Mouse (Mus musculus) liver, embryonic 11.5 days (tissue): ENCODE data around the gene 4930430F08Rik. TPM values are rescaled to one million over a fixed set of nuclear protein-coding genes. Genes with fewer than 3 reads are reported as not detected.
A peak's percentile ranks its signal among the peaks of the same experiment; 100 is the strongest.

Experiments
- ATAC-seq: fragments of 200-750 bp; cut with Nextera tagmentation; replicated peaks from 2 replicates; pipeline ENCODE4 v1.8.0; 2017; ENCODE audit warnings: moderate number of reproducible peaks, mild to moderate bottlenecking, moderate TSS enrichment, moderate library complexity; ENCODE audit not compliant: low FRiP score
- DNase-seq: peaks from one replicate; pipeline ENCODE4 v3.0.0-alpha.2; 2017; ENCODE audit warnings: low spot score
- H3K27ac ChIP-seq: fragments of 300-500 bp; sonication (generic); 2 replicates; pipeline ENCODE4 v1.5.1; 2014; ENCODE audit warnings: mild to moderate bottlenecking, low read depth, low read length, control low read depth
- H3K27me3 ChIP-seq: fragments of 300-500 bp; sonication (generic); replicated peaks from 2 replicates; pipeline ENCODE4 v1.6.1; 2014; ENCODE audit warnings: low read length, mixed read lengths; ENCODE audit not compliant: control insufficient read depth, insufficient read depth
- H3K36me3 ChIP-seq: fragments of 300-500 bp; sonication (generic); 2 replicates; pipeline ENCODE4 v1.6.1; 2014; ENCODE audit warnings: mild to moderate bottlenecking, low read length, moderate library complexity, mixed read lengths; ENCODE audit not compliant: control insufficient read depth, insufficient read depth
- H3K4me1 ChIP-seq: fragments of 300-500 bp; sonication (generic); replicated peaks from 2 replicates; pipeline ENCODE4 v1.6.1; 2014; ENCODE audit warnings: low read length, mixed read lengths; ENCODE audit not compliant: control insufficient read depth, insufficient read depth
- H3K4me2 ChIP-seq: fragments of 300-500 bp; sonication (generic); 2 replicates; pipeline ENCODE4 v1.6.1; 2014; ENCODE audit warnings: mild to moderate bottlenecking, control low read depth, moderate library complexity
- H3K4me3 ChIP-seq: fragments of 300-500 bp; sonication (generic); 2 replicates; pipeline ENCODE4 v1.5.1; 2014; ENCODE audit warnings: low read depth, low read length, control low read depth
- H3K9ac ChIP-seq: fragments of 300-500 bp; sonication (generic); 2 replicates; pipeline ENCODE4 v1.6.1; 2014; ENCODE audit warnings: low read depth, low read length, control low read depth
- H3K9me3 ChIP-seq: fragments of 300-500 bp; sonication (generic); 2 replicates; pipeline ENCODE4 v1.6.1; 2016; ENCODE audit warnings: low read length, inconsistent platforms, mixed read lengths; ENCODE audit not compliant: control insufficient read depth
- WGBS: fragments of 180-500 bp; shearing (Covaris S2); extraction: QIAGEN DNeasy Blood & Tissue Kit; methylation state at CpG from one replicate; pipeline ENCODE4 v1.1.7; 2014; 5-methylcytosine and 5-hydroxymethylcytosine counted together
- polyA plus RNA-seq: library from polyadenylated mRNA; unstranded; fragments of >200 nt; fragmentation: Nextera tagmentation; extraction: Ambion mirVana; gene quantifications from 2 replicates; pipeline ENCODE4 v1.2.1, GENCODE M21; 2014

The 4930430F08Rik gene
- 17.1 TPM in 2 replicates for polyA plus RNA-seq

DNA sequence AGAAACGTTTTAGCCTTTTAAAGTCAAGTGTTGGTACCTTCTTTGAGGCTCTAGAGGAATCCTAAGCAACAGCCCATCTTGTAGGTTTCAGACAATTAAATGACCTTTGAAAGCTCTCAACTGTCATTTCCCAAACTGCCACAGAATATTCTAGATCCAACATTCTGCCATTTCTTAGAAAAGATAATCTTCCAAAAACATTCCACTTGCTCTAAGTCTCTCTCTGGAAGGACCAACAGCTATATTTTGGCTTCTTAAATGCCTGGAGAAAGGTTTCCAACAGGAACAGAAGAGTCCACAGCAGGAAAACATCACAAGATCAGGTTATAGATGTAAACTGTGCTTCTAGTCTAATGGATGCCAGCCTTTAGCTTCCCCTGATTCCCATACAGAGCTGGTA, at the start of gene 4930430F08Rik, which contains the start of gene 1700017N19Rik:
4930430F08Rik (minus strand) TSS at position 101 of the 400 bp plus-strand sequence.
1700017N19Rik (plus strand) TSS at position 162 of the 400 bp plus-strand sequence.
- WGBS, result 65% methylated on average over 1 of the region's 1 CpGs
- Histone ChIP-seq H3K27me3 (no peaks in the 10 kb centered on the region), H3K36me3 (no peaks in the 10 kb centered on the region), H3K9ac (no peak within 1 kb of the TSS), H3K4me3 (peak within 1 kb of the TSS; percentile 79), H3K27ac (no peak within 1 kb of the TSS), H3K4me1 (no peaks in the 10 kb centered on the region), H3K9me3 (no peaks in the 10 kb centered on the region), H3K4me2 (peak within 1 kb of the TSS; percentile 59)
- no peak for ATAC-seq
- no peak for DNase-seq

DNA sequence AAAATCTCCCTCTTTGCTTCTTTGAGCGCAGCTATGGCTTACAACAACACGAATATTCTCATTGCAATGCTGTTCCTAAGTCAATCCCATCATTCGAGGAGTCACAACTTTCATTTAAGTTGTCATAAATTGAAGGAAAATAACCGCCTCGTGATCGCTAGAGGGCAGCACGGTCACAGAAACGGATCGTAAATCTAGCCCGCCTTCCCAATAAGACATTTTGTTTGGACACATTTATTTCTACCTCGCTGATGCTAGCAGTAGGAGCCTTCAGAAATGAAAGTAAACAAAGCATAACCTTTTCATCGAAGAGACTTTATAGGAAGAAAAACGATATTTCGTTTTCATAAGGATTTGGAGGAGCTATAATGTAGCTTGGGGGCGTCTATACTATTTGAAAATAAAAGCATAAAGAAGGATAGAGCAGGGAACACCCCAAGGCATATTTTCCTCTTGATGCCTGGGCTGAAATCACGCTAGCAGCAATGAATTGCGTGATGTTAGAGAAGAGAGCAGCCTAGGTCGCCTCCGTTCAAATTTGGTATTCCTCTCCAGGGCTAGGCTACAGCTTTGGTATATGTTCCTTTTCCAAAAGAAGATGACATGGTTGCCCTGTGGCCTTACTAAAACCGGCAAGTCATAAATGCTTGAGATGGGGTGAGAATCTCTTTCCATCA, 39.7 kb upstream of the 4930430F08Rik start:
- H3K36me3 ChIP-seq, result no peaks in the 10 kb centered on the region
- no peaks in the 10 kb centered on the region for H3K9me3 ChIP-seq
- DNase-seq (no peak), ATAC-seq (no peak; the same call in 1 of the 2 replicates)
- H3K4me2 ChIP-seq, result peak overlapping the region; percentile 45
- H3K4me1 ChIP-seq, result no peaks in the 10 kb centered on the region
- H3K27ac ChIP-seq, result no peak overlapping the region
- 28% methylated on average over 20 of the region's 20 CpGs for WGBS
- no peak overlapping the region for H3K9ac ChIP-seq
- H3K27me3 ChIP-seq, result no peaks in the 10 kb centered on the region
- H3K4me3 ChIP-seq, result no peak overlapping the region

DNA sequence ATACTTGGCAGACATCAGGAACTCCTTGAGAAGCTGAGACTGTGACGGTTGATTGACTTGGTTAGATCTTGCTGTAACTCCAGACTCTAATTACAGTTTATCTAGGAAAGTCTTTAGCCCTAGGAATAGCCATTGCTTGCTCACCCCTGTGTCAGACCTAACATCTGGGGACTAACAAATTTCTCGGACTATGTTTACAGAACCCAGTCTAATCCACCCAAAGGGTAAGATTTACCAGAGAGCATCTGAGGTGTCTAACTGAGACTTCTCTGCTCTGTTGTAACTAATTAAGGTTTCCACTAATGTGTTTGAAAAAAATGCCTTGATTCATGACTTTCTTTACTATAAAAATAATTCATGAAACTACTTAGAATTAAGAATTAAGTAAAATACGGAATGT, 32.3 kb upstream of the 4930430F08Rik start:
- Histone ChIP-seq H3K36me3 (no peaks in the 10 kb centered on the region), H3K9me3 (no peaks in the 10 kb centered on the region), H3K27me3 (no peaks in the 10 kb centered on the region), H3K27ac (no peak overlapping the region), H3K4me1 (no peaks in the 10 kb centered on the region), H3K4me2 (no peak overlapping the region), H3K4me3 (no peak overlapping the region), H3K9ac (no peak overlapping the region)
- WGBS, result 69% methylated on average over 3 of the region's 3 CpGs
- ATAC-seq, result no peak
- DNase-seq, result no peak

GRCm38 (mm10) chr10:100620040-100620439, 29.8 kb upstream of the 4930430F08Rik start:
- no peak overlapping the region for H3K9ac ChIP-seq
- no peak for DNase-seq
- no peak overlapping the region for H3K27ac ChIP-seq
- H3K36me3 ChIP-seq, result no peaks in the 10 kb centered on the region
- no peak for ATAC-seq
- no peak overlapping the region for H3K4me2 ChIP-seq
- H3K4me1 ChIP-seq, result no peaks in the 10 kb centered on the region
- no peak overlapping the region for H3K4me3 ChIP-seq
- H3K27me3 ChIP-seq, result no peaks in the 10 kb centered on the region
- H3K9me3 ChIP-seq, result no peaks in the 10 kb centered on the region
- 89% methylated on average over 12 of the region's 12 CpGs for WGBS

DNA sequence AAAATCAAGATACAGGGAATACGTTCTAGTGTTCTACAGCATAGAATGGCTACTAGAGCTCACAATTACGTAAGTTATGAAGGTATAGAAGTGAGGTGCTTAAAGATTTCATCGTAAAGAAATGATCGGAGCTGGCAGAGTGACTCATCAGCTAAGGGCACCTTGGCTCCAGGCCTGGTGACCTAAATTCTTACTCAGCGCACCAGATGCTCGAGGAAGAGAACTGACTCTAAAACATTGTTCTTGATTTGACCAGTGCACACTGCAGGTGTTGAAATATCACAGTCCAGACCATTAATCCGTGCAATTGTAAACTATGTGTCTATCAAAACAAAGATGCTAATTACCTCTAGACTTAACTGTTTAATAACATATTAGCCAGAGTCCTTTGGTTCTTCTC, 29.3 kb upstream of the 4930430F08Rik start:
- no peak overlapping the region for H3K27ac ChIP-seq
- WGBS, result 83% methylated on average over 7 of the region's 7 CpGs
- no peaks in the 10 kb centered on the region for H3K9me3 ChIP-seq
- no peak for ATAC-seq
- H3K9ac ChIP-seq, result no peak overlapping the region
- H3K36me3 ChIP-seq, result no peaks in the 10 kb centered on the region
- H3K4me3 ChIP-seq, result no peak overlapping the region
- no peak for DNase-seq
- no peak overlapping the region for H3K4me2 ChIP-seq
- H3K27me3 ChIP-seq, result no peaks in the 10 kb centered on the region
- H3K4me1 ChIP-seq, result no peaks in the 10 kb centered on the region

GRCm38 (mm10) chr10:100617233-100617903, 27.1 kb upstream of the 4930430F08Rik start:
- no peaks in the 10 kb centered on the region for H3K36me3 ChIP-seq
- H3K27ac ChIP-seq, result no peak overlapping the region
- no peak overlapping the region for H3K4me2 ChIP-seq
- H3K4me1 ChIP-seq, result no peaks in the 10 kb centered on the region
- H3K4me3 ChIP-seq, result no peak overlapping the region
- no peak for DNase-seq
- no peak overlapping the region for H3K9ac ChIP-seq
- H3K27me3 ChIP-seq, result no peaks in the 10 kb centered on the region
- WGBS, result 78% methylated on average over 6 of the region's 6 CpGs
- H3K9me3 ChIP-seq, result no peaks in the 10 kb centered on the region
- ATAC-seq, result no peak

DNA sequence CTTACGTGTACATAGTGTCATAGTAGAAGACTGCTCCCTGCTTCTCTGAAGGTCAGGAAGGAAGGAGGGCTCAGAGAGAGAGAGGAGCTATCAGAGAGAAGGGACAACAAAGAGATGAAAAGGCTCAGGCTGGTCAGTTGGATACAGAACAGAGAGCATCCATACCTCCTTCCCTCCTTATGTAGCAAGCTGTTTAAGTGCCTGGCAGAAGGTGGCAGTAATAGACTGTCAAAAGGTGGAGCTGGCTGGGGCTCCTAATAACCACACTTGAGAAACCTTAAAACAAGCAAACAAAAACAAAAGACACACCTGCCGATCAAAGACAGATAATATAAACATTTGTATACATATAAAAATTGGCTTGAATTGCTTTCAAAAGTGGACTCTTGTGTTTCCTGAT, 14.0 kb upstream of the 4930430F08Rik start:
- Histone ChIP-seq H3K4me2 (no peak overlapping the region), H3K36me3 (no peaks in the 10 kb centered on the region), H3K27ac (no peak overlapping the region), H3K4me3 (no peak overlapping the region), H3K4me1 (no peaks in the 10 kb centered on the region), H3K9ac (no peak overlapping the region), H3K9me3 (no peaks in the 10 kb centered on the region), H3K27me3 (no peaks in the 10 kb centered on the region)
- 75% methylated on average over 2 of the region's 2 CpGs for WGBS
- ATAC-seq (no peak), DNase-seq (no peak)

DNA sequence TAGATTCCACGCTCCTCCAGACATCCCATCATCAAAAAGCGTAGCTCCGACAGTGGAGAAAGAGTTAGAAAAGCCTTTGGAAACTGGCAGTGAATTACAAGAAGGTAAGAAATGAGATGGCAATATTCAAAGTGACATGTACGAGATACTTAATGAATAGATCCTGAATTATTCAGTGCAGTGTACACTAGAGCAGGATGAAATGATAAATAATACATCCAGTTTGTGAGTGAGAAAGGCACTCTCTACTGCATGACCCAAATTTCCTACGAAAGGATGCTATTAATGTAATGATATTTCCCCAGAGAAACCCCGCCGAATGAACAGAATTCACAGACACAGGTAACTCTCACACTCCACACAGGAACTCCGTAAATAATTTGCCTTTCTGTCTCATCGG, 13.3 kb upstream of the 4930430F08Rik start:
- Histone ChIP-seq H3K9me3 (no peaks in the 10 kb centered on the region), H3K9ac (no peak overlapping the region), H3K4me3 (no peak overlapping the region), H3K27me3 (no peaks in the 10 kb centered on the region), H3K36me3 (no peaks in the 10 kb centered on the region), H3K27ac (no peak overlapping the region), H3K4me1 (no peaks in the 10 kb centered on the region), H3K4me2 (no peak overlapping the region)
- 81% methylated on average over 9 of the region's 9 CpGs for WGBS
- DNase-seq (no peak), ATAC-seq (no peak)

DNA sequence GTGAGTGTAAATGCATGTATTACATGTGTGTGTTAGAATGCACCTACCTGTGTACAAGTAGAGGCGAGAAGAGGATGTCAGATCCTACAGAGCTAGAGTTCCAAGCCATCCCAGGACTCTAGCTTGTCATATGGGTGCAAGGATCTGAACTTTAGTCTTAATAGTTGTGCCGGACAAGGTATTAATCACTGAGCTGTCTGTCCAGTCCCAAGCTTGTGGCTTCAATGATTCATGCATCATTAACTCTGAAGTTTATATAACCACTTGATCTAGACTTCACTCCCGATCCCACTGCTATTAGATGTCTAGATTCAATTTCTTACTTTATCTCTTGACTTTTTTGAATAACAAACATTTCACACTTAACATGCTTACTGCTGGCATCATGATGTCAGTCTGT, 8.1 kb upstream of the 4930430F08Rik start:
- ATAC-seq, result no peak
- WGBS, result 79% methylated on average over 3 of the region's 3 CpGs
- H3K4me2 ChIP-seq, result no peak overlapping the region
- no peaks in the 10 kb centered on the region for H3K4me1 ChIP-seq
- H3K27me3 ChIP-seq, result no peaks in the 10 kb centered on the region
- H3K27ac ChIP-seq, result no peak overlapping the region
- DNase-seq, result no peak
- H3K4me3 ChIP-seq, result no peak overlapping the region
- no peak overlapping the region for H3K9ac ChIP-seq
- H3K9me3 ChIP-seq, result no peaks in the 10 kb centered on the region
- no peaks in the 10 kb centered on the region for H3K36me3 ChIP-seq
